Mouse (Mus musculus) c-Kit-positive CD71-negative TER-119-negative erythroid progenitor cells, embryonic 14.5 days (primary cell): Measurements from ENCODE around the gene Olfr332.
"Not testable (repeated sequence)": the region's sequence is repeated elsewhere in the genome, so short reads cannot be mapped to it uniquely, and the experiment has no call there.

Experiments used
- DNase-seq: peaks from one replicate; pipeline ENCODE4 v3.0.0-alpha.2; 2013; ENCODE audit warnings: low read depth

Gene Olfr332

GRCm38 (mm10) chr11:58492455-58492854 lies at the start of gene Olfr332:
Gene Olfr332 (minus strand): TSS chr11:58492555.
- no peak for DNase-seq

GRCm38 (mm10) chr11:58534736-58535135 lies 42.4 kb upstream of the Olfr332 start, which contains the start of gene Olfr330:
Gene Olfr330 (minus strand): TSS chr11:58534836.
- DNase-seq, result not testable (repeated sequence)

- DNase-seq, result not testable (repeated sequence)
Measured at GRCm38 (mm10) chr11:58519756-58520155, 27.4 kb upstream of the Olfr332 start.

- DNase-seq, result not testable (repeated sequence)
Measured at GRCm38 (mm10) chr11:58518916-58519315, 26.6 kb upstream of the Olfr332 start.

- not testable (repeated sequence) for DNase-seq
Measured at GRCm38 (mm10) chr11:58509058-58509457, 16.7 kb upstream of the Olfr332 start.

- DNase-seq, result not testable (repeated sequence)
Measured at GRCm38 (mm10) chr11:58502472-58502871, 10.1 kb upstream of the Olfr332 start, which contains the start of gene Olfr331. Gene Olfr331 (minus strand): TSS chr11:58502572.

- DNase-seq, result no peak
Measured at GRCm38 (mm10) chr11:58499290-58499689, 6.9 kb upstream of the Olfr332 start.

GRCm38 (mm10) chr11:58498761-58499160 lies 6.4 kb upstream of the Olfr332 start:
- no peak for DNase-seq

GRCm38 (mm10) chr11:58462170-58462569 lies 30.2 kb downstream of the Olfr332 start, which contains the start of gene Olfr30:
Gene Olfr30 (minus strand): TSS chr11:58462270.
- DNase-seq, result no peak

- no peak for DNase-seq
Measured at GRCm38 (mm10) chr11:58453592-58453991, 38.8 kb downstream of the Olfr332 start.

- no peak for DNase-seq
Measured at GRCm38 (mm10) chr11:58452759-58453158, 39.6 kb downstream of the Olfr332 start, which contains the start of gene Lypd9. Gene Lypd9 (minus strand): TSS chr11:58452923.
